Mouse (Mus musculus): Measurements from ENCODE around the gene Inpp4b.

- TF ChIP-seq CTCF (IDR thresholded peaks at IDR 0.05; ENCODE audit: insufficient read depth, low read depth, low read length) (no peak), POLR2A (IDR thresholded peaks at IDR 0.05; ENCODE audit: insufficient read depth, low read depth, low read length) (no peak)
These were observed 159.9 kb downstream of the Inpp4b start for GRCm38 (mm10) chr8:81502216-81502615.

Data from olfactory bulb, adult 2 months (tissue).